Mouse (Mus musculus) MEL (cell line): ENCODE measurements at regions not wholly inside any gene's neighbourhood (a gene's known extent, or its start where the extent isn't known, plus 50 kb on each side); places are given as distances from the start of the nearest gene placed in this dataset.

Experiments
- CTCF ChIP-seq, 3 experiments: IDR thresholded peaks in 2 of 3; conservative IDR thresholded peaks in 1 of 3; 2 replicates each; pipeline ENCODE4 v1.5.1; 2011 to 2012; ENCODE audit warnings: low read length in 3 of 3, low read depth in 2 of 3, mild to moderate bottlenecking in 2 of 3, improper control_type of control experiment in 1 of 3, inconsistent platforms in 1 of 3, mixed read lengths in 1 of 3, moderate library complexity in 1 of 3; ENCODE audit not compliant: control insufficient read depth in 1 of 3, insufficient read depth in 1 of 3, poor library complexity in 1 of 3, severe bottlenecking in 1 of 3
- EP300 ChIP-seq, 2 experiments: IDR thresholded peaks; 2 replicates each; pipeline ENCODE4 v1.6.1; 2011; ENCODE audit warnings: improper control_type of control experiment in 2 of 2, low read length in 2 of 2, low read depth in 1 of 2, mild to moderate bottlenecking in 1 of 2
- MAX ChIP-seq: IDR thresholded peaks from 2 replicates; pipeline ENCODE4 v1.6.1; 2011; ENCODE audit warnings: low read length, improper control_type of control experiment
- POLR2A ChIP-seq, 2 experiments: IDR thresholded peaks; 2 replicates each; pipeline ENCODE4 v1.6.1; 2011 to 2012; ENCODE audit warnings: low read length in 2 of 2, mild to moderate bottlenecking in 2 of 2, control low read depth in 1 of 2, improper control_type of control experiment in 1 of 2, low read depth in 1 of 2, moderate library complexity in 1 of 2; ENCODE audit not compliant: control insufficient read depth in 1 of 2, insufficient read depth in 1 of 2, poor library complexity in 1 of 2
- POLR2AphosphoS2 ChIP-seq: IDR thresholded peaks from 2 replicates; pipeline ENCODE4 v1.6.1; 2011; ENCODE audit warnings: low read length, improper control_type of control experiment
- POLR2AphosphoS5 ChIP-seq: IDR thresholded peaks from 2 replicates; pipeline ENCODE4 v1.6.1; 2012; ENCODE audit warnings: low read depth, borderline replicate concordance, mild to moderate bottlenecking, inconsistent platforms, low read length, moderate library complexity, mixed read lengths
- ZMIZ1 ChIP-seq: IDR thresholded peaks from 2 replicates; pipeline ENCODE4 v1.6.1; 2012; ENCODE audit warnings: low read depth, mild to moderate bottlenecking, inconsistent platforms, low read length, improper control_type of control experiment, moderate library complexity

DNA sequence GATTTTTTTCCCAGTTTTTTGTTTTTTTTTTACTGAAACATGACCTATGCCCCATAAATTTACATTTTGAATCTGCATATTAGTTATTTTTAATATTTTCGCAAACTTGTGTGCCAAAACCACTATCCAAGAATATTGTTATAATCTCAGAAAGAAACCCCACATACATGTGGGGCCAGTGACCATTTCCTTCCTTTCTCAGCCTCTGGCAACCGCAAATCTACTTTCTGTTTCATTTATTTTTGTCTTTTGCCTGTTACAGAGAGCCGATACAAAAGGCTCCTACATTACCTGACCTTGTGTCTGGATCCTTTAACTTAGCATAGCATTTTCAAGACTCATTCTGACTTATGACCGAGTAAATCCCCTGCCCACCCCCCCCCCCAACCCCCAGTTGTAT, 158.8 kb downstream of the Ifng start:
- no peak for TF ChIP-seq POLR2AphosphoS5
- TF ChIP-seq EP300 (IDR thresholded peaks at IDR 0.05; ENCODE audit: low read depth in 1 of 2, low read length in 2 of 2): no peak
- TF ChIP-seq MAX: no peak
- TF ChIP-seq POLR2A (IDR thresholded peaks at IDR 0.05; ENCODE audit: control insufficient read depth in 1 of 2, insufficient read depth in 1 of 2, low read depth in 1 of 2, low read length in 2 of 2, poor library complexity in 1 of 2): no peak
- no peak for TF ChIP-seq CTCF (IDR thresholded peaks at IDR 0.05 in 2 of 3, conservative IDR thresholded peaks at IDR 0.05 in 1 of 3; ENCODE audit: control insufficient read depth in 1 of 3, insufficient read depth in 1 of 3, low read depth in 2 of 3, low read length in 3 of 3, poor library complexity in 1 of 3, severe bottlenecking in 1 of 3)
- no peak for TF ChIP-seq POLR2AphosphoS2
- no peak for TF ChIP-seq ZMIZ1
